Mouse (Mus musculus): Measurements from ENCODE around the gene Gprin1. TPM values are rescaled to one million over a fixed set of nuclear protein-coding genes. Genes with fewer than 3 reads are reported as not detected.

The Gprin1 gene
- polyA plus RNA-seq, 1 experiment from 2014 or later = 0.20 TPM

DNA sequence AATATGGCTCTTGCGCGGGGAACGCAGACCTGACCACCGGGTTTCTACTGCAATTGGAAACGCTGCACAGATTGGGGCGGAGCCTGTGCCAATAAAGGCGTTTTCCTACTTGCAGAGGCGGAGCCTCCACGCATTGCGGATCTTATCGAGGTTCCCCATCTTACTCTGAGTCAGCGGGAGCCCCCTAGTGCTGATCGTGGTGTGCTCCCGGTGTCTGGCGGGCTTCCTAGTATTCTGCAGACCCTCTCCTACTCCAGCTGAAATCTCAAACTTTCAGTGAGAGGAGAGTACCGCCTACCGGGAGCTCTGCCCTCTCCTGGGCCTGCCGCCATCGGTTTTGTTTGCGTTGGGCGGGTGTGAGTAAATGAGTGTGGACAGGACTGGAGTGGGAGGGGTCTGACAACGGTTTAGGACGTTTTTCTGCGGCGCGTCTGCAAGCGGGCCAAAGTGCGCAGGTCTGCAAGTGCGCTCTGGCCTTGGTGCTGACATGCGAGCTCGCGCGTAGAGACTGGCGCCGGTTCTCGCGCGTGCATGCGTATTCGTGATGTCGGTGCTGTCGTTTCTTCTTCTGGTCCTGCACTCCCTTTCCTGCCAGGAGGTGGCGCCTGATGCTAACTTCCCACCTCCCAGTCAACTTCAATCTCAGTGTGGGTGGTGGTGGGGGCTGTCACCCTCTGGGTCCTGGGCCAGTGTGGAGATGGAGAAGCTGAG lies 8.5 kb upstream of the Gprin1 start:
- under 1% methylated on average over 43 of the region's 43 CpGs for WGBS
- Histone ChIP-seq H3K27me3 (peaks cover 76% of the 10 kb centered on the region), H3K4me3 (peak overlapping the region; percentile 35), H3K9ac (no peak overlapping the region), H3K4me1 (peaks cover 16% of the 10 kb centered on the region), H3K27ac (no peak overlapping the region), H3K4me2 (peak overlapping the region; percentile 61), H3K9me3 (no peaks in the 10 kb centered on the region), H3K36me3 (no peaks in the 10 kb centered on the region)
- ATAC-seq (ENCODE audit: insufficient number of reproducible peaks, low FRiP score, low TSS enrichment, low read depth) = peak; percentile 58

DNA sequence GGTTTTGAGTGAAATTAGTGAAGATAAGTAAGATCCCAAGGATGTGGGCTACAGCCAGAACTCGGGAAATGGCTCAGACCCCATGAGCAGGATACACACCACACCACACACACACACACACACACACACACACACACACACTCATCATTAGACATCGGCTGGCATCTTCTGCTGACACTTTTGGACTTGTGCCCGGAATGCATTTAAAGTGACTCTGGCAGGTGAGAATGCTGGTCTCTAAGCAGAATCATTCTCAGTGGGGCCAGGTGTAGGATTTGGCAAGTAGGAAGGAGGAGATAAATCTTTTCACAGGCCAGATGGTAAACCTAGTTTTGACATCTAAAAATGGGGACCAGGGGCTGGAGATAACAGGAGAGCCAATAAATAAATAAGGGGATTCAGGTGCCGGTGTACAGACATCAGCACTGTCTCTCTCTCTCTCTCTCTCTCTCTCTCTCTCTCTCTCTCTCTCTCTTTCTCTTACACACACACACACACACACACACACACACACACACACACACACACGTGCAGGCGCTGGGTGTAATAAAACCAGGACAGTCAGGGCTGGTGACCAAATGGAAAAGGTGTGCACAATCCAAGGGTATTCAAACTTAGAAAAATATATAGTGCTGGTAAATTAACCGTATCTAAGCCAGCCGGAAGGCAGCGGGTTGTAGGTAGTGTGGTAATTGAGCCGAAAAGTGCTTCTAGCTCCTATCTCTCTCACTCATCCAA lies 7.6 kb upstream of the Gprin1 start:
- Histone ChIP-seq H3K9ac (no peak overlapping the region), H3K27me3 (peaks cover 73% of the 10 kb centered on the region), H3K4me1 (peaks cover 16% of the 10 kb centered on the region), H3K9me3 (no peaks in the 10 kb centered on the region), H3K4me2 (peak overlapping the region; percentile 61), H3K4me3 (no peak overlapping the region), H3K27ac (no peak overlapping the region), H3K36me3 (no peaks in the 10 kb centered on the region)
- 44% methylated on average over 10 of the region's 10 CpGs for WGBS
- no peak for ATAC-seq (ENCODE audit: insufficient number of reproducible peaks, low FRiP score, low TSS enrichment, low read depth)

DNA sequence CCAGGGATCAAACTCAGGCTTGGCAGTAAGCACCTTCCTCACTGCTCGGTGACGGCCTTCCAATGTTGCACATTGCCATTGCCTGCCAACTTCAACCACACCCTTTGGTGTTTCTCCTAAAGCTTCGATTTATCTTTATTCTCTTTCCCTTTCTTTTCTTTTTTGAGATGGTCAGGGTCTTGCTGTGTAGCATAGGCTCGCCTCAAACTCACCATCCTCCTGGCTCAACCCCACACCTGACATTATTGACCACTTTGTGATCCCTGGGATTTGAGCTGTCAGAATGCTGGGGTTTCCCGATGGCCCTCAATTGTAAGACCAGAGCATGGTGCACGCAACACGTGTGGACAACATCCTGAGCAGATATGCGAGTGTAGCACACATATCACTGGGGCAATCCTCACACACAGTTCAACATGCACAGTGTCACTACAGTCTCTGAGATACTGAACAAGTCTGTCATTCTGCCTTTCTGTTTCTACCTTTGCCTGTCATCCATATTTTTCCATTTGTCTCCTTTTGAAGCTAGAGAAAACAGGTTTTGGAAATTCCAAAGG lies 6.6 kb upstream of the Gprin1 start:
- ATAC-seq (ENCODE audit: insufficient number of reproducible peaks, low FRiP score, low TSS enrichment, low read depth) = no peak
- Histone ChIP-seq H3K4me1 (peaks cover 16% of the 10 kb centered on the region), H3K4me2 (no peak overlapping the region), H3K27ac (no peak overlapping the region), H3K4me3 (no peak overlapping the region), H3K36me3 (no peaks in the 10 kb centered on the region), H3K9ac (no peak overlapping the region), H3K27me3 (peaks cover 72% of the 10 kb centered on the region), H3K9me3 (no peaks in the 10 kb centered on the region)
- 81% methylated on average over 8 of the region's 8 CpGs for WGBS

DNA sequence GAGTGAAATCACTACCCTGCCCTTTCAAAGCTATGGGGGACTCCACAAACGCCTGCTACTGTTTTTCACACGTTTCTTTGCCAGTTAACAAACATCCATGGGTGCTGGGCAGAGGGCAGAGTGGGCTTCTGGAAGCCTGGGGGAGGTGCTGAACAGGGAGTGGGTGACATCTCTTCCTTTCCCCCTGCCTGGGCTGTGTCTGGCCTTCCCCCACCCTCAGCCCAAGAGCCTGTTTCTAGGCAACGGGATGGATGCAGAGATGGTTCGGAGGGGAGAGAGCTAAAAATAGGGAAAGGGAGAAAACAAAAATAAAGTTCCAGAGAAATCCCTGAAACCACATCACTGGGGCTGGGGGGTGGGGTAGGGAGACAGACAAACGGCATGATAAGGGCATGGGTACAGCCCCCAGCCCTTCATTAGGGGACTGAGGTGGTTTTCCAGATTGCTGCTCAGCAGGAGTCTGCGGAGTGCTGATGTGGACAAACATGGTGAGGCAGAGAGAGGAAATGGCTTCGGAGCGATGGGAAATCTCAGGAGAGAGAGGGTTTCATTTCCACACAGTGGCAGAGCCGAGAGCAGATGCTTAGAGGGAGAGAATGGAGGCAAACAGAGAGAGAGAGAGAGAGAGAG lies 5.6 kb upstream of the Gprin1 start:
- peaks cover 70% of the 10 kb centered on the region for H3K27me3 ChIP-seq
- WGBS = 30% methylated on average over 9 of the region's 9 CpGs

DNA sequence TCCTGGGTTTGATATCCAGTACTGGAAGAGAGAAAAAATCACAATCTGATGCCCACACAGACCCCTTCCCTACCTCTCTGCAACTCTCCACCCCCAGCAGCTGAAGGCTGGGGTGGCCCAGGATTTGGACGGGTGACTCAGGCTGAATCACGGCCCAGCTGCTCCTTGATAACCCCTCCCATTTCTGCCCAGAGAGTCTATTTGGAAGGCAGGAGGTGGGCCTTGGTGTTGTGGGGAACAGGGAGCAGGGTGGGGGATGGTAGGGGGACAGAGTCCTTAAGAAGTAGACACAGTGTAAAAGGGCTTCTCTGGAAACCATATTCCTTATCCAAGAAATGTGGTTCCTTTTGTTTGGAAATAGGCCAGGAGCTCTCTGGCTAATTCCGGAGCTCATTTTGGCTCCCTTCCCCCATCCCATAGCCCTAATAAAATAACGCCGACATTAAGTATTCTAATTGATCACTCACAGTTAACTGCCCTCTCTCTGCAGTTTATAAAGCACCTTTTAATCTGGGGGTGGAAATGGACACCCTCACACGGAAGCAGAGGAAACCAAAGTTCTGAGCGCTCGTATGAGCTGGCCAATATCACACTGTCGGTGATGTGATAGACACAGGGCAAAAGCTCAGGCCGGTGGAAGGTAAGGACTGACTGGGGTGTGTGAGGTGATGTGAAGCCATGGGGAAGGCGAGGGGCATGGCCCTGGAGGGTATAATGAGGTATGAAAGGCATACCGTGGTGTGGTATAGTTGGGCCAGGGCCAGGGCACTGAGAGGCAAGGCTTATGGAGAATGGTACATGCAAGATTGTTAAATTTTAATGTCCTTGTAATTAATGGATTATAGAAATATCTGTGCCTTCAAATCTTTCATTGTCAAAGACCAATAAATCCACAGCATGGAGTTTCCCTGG lies 4.8 kb upstream of the Gprin1 start:
- ATAC-seq (ENCODE audit: insufficient number of reproducible peaks, low FRiP score, low TSS enrichment, low read depth) = no peak
- Histone ChIP-seq H3K9me3 (no peaks in the 10 kb centered on the region), H3K27ac (no peak overlapping the region), H3K27me3 (peaks cover 70% of the 10 kb centered on the region), H3K36me3 (no peaks in the 10 kb centered on the region), H3K4me3 (no peak overlapping the region), H3K4me1 (peaks cover 20% of the 10 kb centered on the region), H3K4me2 (no peak overlapping the region), H3K9ac (no peak overlapping the region)
- 31% methylated on average over 12 of the region's 12 CpGs for WGBS

More for the DNA sequence above, 5.6 kb upstream of the Gprin1 start:
- no peak for ATAC-seq (ENCODE audit: insufficient number of reproducible peaks, low FRiP score, low TSS enrichment, low read depth)
- no peaks in the 10 kb centered on the region for H3K36me3 ChIP-seq
- no peaks in the 10 kb centered on the region for H3K9me3 ChIP-seq
- H3K9ac ChIP-seq = no peak overlapping the region
- H3K4me3 ChIP-seq = no peak overlapping the region
- H3K4me1 ChIP-seq = peaks cover 16% of the 10 kb centered on the region
- H3K4me2 ChIP-seq = no peak overlapping the region
- no peak overlapping the region for H3K27ac ChIP-seq

DNA sequence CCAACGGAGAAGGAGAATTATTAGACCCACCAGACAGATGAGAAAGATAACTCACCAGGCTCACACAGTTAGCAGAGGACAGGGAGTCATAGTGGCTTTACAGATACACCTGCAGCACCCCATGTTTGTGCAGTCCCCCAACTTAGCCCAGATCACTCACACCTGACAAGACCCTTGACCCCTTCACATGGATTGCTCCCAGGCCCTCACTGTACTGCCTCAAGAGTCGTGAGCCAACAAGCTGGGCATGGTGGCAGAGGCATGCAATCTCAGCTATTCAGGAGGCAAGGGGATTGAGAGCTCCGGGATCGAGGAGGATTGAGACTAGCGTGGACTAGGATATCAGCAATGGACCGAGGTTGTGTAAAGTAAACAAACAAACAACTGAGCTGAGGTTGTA lies 4.1 kb upstream of the Gprin1 start:
- WGBS = 68% methylated on average over 6 of the region's 6 CpGs
- Histone ChIP-seq H3K4me1 (peaks cover 23% of the 10 kb centered on the region), H3K9me3 (no peaks in the 10 kb centered on the region), H3K27ac (no peak overlapping the region), H3K9ac (no peak overlapping the region), H3K27me3 (peaks cover 70% of the 10 kb centered on the region), H3K36me3 (no peaks in the 10 kb centered on the region), H3K4me3 (no peak overlapping the region), H3K4me2 (no peak overlapping the region)
- no peak for ATAC-seq (ENCODE audit: insufficient number of reproducible peaks, low FRiP score, low TSS enrichment, low read depth)

DNA sequence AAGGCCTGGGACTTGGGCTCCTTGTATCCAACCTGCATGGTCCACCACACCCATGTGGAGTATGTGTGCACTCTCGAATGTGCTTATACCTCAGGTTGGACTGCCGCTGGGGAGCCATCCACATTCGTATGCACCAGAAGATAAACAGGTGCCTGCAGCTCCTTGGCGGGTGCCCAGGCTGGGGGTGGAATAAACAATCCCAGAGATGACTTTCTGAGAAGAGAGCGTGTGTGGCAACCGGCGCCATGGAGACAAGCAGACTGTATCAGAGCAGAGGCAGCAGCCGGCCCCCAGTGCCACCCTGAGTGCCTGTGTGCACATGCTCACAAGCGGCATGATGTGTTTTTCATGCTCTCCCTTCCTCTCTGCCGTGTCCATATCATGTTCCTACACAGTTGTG lies 3.0 kb upstream of the Gprin1 start:
- ATAC-seq (ENCODE audit: insufficient number of reproducible peaks, low FRiP score, low TSS enrichment, low read depth) = no peak
- no peak overlapping the region for H3K9ac ChIP-seq
- H3K4me1 ChIP-seq = peaks cover 13% of the 10 kb centered on the region
- H3K9me3 ChIP-seq = no peaks in the 10 kb centered on the region
- no peaks in the 10 kb centered on the region for H3K36me3 ChIP-seq
- H3K4me2 ChIP-seq = no peak overlapping the region
- no peak overlapping the region for H3K27ac ChIP-seq
- 71% methylated on average over 10 of the region's 10 CpGs for WGBS
- no peak overlapping the region for H3K4me3 ChIP-seq
- H3K27me3 ChIP-seq = peaks cover 78% of the 10 kb centered on the region

DNA sequence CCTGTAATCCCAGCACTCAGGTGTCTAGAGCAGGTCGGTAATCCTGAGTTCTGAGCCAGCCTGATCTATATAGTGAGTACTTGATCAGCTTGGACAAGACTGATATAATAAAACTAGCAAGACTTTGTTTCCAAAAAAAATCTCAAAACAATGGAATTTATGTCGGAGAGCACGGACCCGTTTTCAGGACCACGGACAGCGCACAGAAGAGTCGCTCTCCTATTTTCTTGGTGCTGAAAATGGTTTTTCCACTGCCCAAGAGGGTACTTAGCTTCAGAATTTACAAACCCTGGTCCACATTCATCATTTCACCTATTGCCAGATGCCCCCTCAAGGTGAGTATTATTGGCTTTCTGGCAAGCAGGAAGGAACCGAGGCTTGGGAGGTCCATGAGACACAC lies 1.0 kb upstream of the Gprin1 start:
- H3K27me3 ChIP-seq = peaks cover 81% of the 10 kb centered on the region
- H3K36me3 ChIP-seq = no peaks in the 10 kb centered on the region
- H3K27ac ChIP-seq = no peak overlapping the region
- H3K9me3 ChIP-seq = no peaks in the 10 kb centered on the region
- no peak for ATAC-seq (ENCODE audit: insufficient number of reproducible peaks, low FRiP score, low TSS enrichment, low read depth)
- H3K4me1 ChIP-seq = peaks cover 11% of the 10 kb centered on the region
- no peak overlapping the region for H3K4me3 ChIP-seq
- 4% methylated on average over 8 of the region's 8 CpGs for WGBS
- H3K9ac ChIP-seq = no peak overlapping the region
- H3K4me2 ChIP-seq = no peak overlapping the region

DNA sequence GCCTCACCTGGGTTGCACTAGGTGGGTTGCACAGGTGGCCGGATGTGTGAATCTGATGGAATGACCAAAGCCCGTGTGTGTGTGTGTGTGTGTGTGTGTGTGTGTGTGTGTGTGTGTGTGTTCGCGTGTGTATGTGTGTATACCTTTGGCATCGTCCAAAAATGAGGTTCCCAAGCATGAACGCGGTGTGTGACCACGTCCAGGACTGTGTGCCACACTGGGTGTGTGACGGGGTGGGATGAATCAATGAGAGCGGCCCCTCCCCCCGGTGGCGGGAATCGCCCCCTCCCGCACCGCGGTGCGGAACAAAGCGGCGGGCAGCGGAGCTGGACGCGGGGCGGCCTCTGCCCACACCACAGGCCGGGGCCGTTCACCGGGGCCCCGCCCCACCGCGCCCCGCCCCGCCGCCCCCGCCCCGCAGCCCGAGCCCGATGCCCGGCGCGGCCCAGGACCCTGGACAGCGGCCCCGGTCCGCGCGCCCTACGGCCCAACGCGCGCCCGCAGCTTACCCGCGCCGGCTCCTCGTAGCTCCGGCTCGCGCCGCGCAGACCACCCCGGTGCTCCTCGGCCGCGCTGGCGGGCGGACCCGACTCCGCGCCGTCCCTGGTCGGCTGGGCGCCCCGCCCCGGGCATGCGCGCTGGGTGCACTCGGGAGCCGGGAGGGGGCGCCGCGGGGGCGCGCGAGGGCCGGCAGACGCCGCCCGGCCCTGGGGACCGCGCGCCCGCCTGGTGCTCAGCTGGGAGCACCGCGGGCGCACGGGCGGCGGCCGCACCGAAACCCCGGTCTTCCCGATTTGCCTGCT lies 412 bp downstream of the Gprin1 start:
- Histone ChIP-seq H3K36me3 (no peaks in the 10 kb centered on the region), H3K9me3 (no peaks in the 10 kb centered on the region), H3K4me3 (peak overlapping the region; percentile 53), H3K9ac (no peak overlapping the region), H3K27ac (no peak overlapping the region), H3K4me1 (peaks cover 11% of the 10 kb centered on the region), H3K27me3 (peaks cover 67% of the 10 kb centered on the region), H3K4me2 (peak overlapping the region; percentile 94)
- 3% methylated on average over 67 of the region's 100 CpGs for WGBS
- ATAC-seq (ENCODE audit: insufficient number of reproducible peaks, low FRiP score, low TSS enrichment, low read depth) = peak; percentile 55; the same call in 1 of the 2 replicates

DNA sequence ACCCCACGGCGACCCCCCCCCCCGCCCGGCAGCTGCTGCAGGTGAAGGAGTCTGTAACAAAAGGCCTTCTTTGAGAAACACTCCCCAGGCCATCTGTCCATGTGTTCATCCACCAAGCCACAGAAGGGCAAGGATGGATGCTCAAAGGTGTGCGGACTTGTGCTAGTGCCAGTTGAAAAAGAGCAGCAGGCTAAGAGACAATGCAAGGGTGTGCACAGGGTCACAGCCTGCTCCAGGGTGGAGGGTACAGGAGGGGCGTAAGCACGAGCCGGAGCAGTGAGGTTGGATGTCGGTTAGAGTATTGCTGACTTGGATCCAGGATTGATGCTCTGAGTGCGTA lies 983 bp downstream of the Gprin1 start:
- Histone ChIP-seq H3K27ac (no peak overlapping the region), H3K9me3 (no peaks in the 10 kb centered on the region), H3K4me2 (peak overlapping the region; percentile 94; the same call in 1 of the 2 replicates), H3K4me3 (0 out of 2 replicates have a peak overlapping the region, but pooled peaks have one; percentile 53), H3K27me3 (peaks cover 62% of the 10 kb centered on the region), H3K36me3 (no peaks in the 10 kb centered on the region), H3K4me1 (peaks cover 11% of the 10 kb centered on the region), H3K9ac (no peak overlapping the region)
- 50% methylated on average over 10 of the region's 10 CpGs for WGBS
- 0 out of 2 replicates have a peak, but pooled peaks have one; percentile 31 for ATAC-seq (ENCODE audit: insufficient number of reproducible peaks, low FRiP score, low TSS enrichment, low read depth)
